Mouse (Mus musculus): ENCODE measurements around the gene Gramd1b. TPM values are rescaled to one million over a fixed set of nuclear protein-coding genes. Genes with fewer than 3 reads are reported as not detected.
"Not testable (repeated sequence)": the region's sequence is repeated elsewhere in the genome, so short reads cannot be mapped to it uniquely, and the experiment has no call there.

The Gramd1b gene
- total RNA-seq, 2 experiments from 2014 or later: 161 to 183 TPM

DNA sequence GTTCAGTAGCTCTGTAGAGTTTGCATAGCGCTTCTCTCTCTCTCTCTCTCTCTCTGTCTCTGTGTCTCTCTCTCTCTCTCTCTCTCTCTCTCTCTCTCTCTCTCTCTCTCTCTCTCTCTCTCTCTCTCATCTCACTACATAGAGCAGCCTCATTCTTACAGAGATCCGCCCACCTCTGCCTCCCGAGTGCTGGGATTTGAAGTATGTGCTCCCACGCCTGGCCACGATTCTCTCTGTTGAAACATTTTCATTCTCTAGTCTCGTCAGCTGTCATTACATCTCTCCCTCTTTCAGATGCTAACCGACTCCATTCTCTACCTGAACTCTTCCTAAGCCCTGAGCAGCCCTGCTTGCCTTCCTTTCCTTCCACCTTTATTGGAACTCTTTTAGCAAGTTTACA, 9.0 kb downstream of the Gramd1b start:
- peak; percentile 47 to 87 for DNase-seq (ENCODE audit: low spot score in 2 of 2)
- intact Hi-C loops (cut with DNase I): no loop called here

DNA sequence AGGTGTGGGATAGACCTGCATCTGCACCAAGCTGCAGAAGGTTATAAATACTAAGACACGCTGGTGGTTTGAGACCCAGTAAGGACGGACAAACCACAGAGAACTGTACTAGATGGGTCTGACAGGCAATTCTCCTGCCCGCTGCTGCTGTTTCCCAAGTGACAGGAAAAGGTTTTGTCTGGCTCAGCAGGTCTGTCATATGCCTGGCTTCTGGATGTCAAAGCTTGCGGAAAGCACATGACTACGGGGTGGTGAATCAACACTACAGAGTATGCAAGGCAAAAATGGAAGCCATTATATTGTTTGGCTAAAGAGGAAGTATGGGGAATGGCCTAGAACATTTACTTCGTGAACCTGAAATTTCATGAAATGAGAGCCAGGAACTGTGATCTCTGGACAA, 10.1 kb downstream of the Gramd1b start:
- no peak for DNase-seq (ENCODE audit: low spot score in 2 of 2)
- intact Hi-C loops (cut with DNase I): no loop called here

DNA sequence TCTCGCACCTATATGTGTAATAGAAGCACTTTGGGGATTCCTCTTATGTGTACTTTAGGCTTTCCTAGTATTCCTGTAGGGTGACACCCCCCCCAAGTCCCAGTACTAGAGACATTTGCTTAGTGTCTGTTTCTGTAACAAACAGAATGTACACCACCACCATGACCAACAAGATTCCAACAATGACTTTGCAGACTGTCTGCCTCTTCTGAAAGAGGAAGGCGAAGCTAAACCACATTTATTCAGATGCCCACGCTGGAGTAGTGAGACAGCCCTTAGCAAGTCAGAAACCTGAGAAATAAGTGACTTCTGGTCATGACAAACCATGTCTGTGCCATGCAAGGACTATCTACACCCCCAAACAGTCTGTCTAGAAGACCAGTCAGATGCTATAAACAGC, 11.9 kb downstream of the Gramd1b start:
- intact Hi-C loops (cut with DNase I): no loop called here
- DNase-seq (ENCODE audit: low spot score in 2 of 2): no peak

DNA sequence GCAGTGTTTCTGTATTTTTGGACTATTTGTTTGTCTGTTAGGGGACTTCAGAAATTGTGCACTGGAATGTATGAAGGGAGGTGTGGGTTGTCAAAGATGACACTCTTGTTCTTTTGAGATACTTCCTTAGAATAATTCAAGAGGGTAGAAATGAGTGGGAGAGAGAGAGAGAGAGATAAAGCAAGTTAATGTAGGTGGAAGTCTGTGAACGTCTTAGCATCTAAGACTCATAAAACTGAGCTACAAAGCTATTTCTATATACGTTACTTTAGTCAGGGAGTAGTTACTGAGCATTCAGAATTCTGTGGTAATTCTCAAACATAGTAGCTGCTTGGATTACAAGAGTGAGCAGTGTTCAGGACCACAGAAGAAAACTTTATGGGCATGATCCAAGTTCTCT, 19.2 kb downstream of the Gramd1b start:
- intact Hi-C loops (cut with DNase I): loop anchor here (1.0 kb wide), 1 partner anchor 43 kb away; no protein-coding TSS in a partner anchor
- peak in 1 of 2 experiments; percentile 54 for DNase-seq (ENCODE audit: low spot score in 2 of 2)

DNA sequence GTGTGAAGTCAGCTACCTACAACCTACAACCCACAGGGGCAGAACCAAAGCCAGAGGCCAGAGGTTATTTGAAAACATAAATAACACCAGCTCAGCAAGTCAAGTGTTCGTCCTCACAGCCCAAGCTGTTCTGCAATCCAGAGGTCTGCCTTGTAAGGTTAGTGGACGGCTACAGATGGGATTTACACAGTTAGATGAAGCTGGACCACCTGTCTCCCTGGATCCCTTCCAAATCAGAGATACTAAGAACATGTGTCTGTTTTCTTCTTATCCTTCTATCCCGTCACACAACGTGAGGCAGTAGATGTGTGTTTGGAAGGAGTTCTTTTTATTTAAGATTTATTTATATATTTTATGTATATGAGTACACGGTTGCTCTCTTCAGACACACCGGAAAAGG, 21.7 kb downstream of the Gramd1b start:
- no peak for DNase-seq (ENCODE audit: low spot score in 2 of 2)
- intact Hi-C loops (cut with DNase I): loop anchor here (5.0 kb wide), 2 partner anchors 57 to 248 kb away; no protein-coding TSS in a partner anchor

DNA sequence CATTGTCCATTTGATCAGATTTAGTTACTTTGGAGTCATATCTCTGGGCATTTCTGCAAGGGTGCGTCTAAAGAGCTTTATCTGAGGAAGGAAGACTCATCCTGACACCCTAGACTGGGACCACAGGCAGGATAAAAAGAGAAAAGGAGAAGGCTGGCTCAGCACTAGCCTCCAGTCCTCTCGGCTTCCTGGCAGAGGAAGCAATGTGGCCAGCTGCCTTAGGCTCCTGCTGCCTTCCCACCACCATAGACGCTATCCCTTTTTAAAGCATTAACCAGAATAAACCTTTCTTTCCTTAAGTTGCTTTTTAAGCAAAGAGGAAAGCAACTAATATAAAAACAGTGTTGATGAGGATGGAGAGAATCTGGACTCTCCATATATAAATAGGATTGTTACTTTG, 24.6 kb downstream of the Gramd1b start:
- DNase-seq (ENCODE audit: low spot score in 2 of 2): peak in 1 of 2 experiments; percentile 85
- intact Hi-C loops (cut with DNase I): loop anchor here (5.0 kb wide), 2 partner anchors 54 to 251 kb away; no protein-coding TSS in a partner anchor

DNA sequence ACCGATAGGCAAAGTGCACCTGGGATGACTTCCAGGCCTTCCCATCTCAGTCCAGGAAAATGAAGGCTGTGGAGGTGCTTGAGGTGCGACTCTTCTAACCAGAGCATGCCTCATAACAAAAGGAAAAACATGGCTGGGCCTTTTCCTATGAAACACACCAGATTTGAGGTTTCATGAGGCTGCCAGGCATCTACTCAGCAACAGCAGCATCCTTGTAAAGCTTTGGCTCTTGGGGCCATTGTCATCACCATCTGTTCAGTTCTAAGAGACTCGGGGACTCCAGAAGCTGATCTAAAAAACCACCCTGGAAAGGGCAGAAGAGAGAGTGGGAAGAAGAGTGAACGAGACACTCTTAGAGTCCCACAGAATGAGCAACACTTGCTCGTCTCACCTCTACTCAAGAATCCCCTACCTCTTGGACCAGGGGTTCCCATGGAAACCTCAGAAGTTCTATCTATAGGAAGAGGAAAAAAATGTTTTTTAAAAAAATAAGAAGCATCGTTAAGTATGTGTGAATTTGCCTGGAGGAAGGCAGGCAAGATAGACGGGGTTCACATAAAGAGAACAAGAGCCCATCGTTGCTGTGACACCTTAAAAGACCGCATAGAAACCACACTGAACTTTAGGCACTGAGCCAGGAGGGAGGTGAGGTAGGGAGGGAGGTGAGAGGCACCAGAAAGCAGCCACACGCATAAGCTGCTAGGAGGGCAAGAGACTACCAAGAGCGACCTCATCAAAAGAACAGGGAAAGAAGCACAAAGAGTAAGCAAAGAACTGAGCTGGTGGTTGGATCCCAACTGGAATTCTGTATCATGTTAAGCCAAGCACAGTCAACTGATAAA, 25.5 kb downstream of the Gramd1b start:
- DNase-seq (ENCODE audit: low spot score in 2 of 2): peak; percentile 41 to 91
- intact Hi-C loops (cut with DNase I): loop anchor here (1.0 to 5.0 kb wide), 3 partner anchors 50 to 252 kb away; no protein-coding TSS in a partner anchor

DNA sequence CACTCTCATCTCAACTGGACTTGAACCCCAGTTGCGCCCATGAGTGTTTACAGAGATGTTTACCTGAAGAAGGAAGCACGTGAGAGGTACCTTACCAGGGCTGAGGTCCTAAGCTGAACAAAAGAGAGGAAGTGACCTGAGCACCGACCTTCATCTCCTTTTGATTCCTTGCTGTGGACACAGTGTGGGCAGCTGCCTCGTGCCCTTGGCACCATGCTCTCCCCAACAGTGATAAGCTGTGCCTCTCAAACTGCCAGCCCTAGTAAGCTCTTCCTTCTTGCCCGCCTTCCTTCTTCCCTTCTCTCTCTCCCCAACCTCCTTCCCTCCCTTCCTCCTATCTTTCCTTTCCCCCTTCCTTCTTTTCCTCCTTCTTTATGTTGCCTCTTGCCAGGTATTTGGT, 26.3 kb downstream of the Gramd1b start:
- no peak for DNase-seq (ENCODE audit: low spot score in 2 of 2)
- intact Hi-C loops (cut with DNase I): loop anchor here (1.0 to 5.0 kb wide), 3 partner anchors 50 to 252 kb away; no protein-coding TSS in a partner anchor

DNA sequence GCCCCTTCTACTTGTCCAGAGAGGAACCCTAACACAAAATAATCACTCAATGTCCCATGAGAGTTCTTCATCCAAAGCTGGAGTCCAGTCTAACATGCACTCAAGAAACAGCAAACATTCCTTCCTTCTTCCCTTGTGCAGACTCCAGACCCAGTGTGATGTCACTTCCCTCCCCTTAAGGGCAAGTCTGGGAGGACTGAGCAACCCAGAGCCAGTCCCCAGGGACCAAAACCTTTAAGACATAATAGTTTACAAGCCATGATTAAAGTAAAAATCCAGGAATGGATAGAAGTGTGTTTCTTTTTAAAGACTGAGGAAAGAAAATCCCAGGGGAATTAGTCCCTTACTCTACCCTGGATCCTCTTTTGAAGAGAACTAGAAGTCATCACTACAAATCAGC, 30.5 kb downstream of the Gramd1b start:
- intact Hi-C loops (cut with DNase I): no loop called here
- no peak for DNase-seq (ENCODE audit: low spot score in 2 of 2)

DNA sequence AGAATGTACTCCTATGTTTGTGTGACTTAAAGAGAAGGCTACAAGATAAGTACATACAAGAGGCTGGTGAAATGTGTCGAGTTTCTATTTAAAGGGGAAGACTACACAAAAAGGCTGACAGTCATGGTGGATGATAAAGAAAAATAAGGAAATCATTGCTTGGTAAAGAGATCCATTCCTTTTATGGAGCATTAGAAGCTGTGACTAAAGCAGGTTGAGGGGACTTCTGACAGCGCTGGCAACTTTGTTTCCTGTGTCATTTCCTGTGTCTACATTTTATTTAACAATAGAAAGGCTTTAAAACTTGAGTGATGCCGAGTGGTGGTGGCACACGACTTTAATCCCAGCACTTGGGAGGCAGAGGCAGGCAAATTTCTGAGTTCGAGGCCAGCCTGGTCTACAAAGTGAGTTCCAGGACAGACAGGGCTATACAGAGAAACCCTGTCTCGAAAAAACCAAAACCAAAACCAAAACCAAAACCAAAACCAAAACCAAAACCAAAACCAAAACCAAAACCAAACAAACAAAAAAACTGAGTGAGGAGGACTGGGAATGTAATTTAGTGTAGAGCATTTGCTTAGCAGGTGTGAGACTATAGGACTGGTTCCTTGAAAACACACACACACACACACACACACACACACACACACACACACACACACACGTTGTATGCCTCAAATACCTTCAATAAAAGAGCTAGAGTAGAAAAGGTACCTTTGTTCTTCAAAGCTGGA, 48.7 kb downstream of the Gramd1b start:
- DNase-seq (ENCODE audit: low spot score in 2 of 2); intact Hi-C loops (cut with DNase I): not testable (repeated sequence)

DNA sequence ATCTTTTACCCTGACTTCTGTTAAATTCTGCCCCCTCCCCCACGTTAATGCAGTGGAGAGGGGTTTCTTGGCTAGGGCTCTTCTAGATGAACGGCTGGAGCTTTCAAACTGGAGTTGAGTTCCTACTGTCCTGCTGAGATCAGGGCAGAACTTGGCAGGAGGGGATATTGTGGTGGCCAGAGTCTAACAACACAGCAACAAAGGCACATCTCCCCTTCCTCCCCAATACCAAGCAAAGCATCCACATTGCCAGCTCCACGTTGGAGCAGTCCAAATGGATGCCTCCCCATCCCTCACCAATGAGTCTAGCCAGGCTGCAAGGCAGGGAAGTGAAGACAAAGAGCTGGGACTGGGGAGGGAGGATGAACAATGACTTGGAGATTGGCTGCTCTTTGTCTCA, 49.9 kb downstream of the Gramd1b start:
- intact Hi-C loops (cut with DNase I): no loop called here
- no peak for DNase-seq (ENCODE audit: low spot score in 2 of 2)

DNA sequence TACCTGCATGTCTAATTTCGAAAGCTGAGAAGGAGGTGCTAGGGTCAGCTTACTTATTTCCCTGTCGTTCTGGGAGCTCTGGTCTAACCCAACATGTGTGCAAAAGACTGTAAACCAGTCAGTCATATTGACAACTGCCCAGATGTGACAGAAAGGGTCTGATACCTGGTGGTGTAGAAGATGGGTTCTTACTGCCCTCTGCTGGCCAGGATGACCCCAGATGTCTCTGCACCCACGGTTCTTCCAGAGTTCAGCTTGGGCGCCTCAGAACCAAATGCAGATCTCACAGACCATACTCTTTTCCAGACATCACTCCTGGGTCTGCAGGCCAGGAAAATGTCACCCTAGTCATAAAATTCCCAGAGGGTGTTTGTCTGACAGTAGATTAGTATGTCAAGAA, 51.9 kb downstream of the Gramd1b start:
- DNase-seq (ENCODE audit: low spot score in 2 of 2): peak in 1 of 2 experiments; percentile 23
- intact Hi-C loops (cut with DNase I): no loop called here

DNA sequence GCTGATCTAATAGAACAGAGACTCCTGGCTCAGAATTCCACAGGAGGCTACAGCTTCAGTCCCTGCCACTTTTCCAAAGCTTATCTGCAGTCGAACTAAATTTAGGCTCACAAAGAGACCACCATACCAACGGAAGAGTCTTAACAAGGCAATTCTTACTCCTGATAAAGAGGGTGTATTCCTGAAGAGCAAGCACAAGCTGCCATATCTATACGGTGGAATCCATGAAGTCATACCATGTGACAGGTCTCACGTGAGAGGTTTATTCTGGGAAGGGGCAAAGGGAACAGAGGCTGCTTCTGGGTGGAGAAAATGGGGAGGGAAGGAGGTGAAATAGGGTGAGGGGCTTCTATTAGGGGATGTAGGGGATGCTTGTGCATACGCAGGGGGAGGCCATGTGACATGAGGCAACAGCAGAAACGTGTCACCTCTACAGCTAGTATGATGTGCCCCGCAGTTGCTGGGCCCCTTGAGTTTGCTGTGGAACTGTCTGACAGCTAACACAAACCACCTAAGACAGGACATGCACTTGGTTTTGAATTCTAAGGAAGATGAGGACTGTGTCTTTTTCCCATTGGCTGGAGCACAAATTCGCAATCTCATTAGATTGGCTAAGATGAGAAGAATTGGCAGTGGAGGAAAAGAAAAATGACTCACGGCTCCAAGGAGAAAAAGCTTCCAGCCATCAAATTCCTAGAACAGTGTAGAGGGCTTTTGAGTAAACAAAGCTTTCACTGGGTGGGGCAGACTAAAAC, 52.9 kb downstream of the Gramd1b start:
- intact Hi-C loops (cut with DNase I): no loop called here
- DNase-seq (ENCODE audit: low spot score in 2 of 2): no peak

DNA sequence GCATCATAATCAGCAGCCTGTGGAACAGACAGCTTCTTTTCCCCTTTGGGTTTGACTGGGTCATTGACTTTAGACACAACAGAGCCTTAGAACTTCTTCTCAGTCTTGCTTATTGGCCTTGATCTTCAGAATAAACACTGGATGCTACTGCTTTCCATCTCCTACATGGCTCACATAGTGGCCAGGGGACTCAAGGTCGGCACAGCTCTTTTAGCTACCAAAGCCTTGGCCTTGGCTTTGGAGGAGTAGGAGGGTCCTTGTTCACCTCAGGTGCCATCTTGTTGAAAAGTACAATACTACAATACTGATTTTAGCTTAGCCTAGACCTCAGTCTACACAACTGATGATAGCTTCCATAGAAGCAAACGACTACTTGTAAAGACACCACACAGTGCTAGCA, 53.6 kb downstream of the Gramd1b start:
- DNase-seq (ENCODE audit: low spot score in 2 of 2): no peak
- intact Hi-C loops (cut with DNase I): no loop called here

DNA sequence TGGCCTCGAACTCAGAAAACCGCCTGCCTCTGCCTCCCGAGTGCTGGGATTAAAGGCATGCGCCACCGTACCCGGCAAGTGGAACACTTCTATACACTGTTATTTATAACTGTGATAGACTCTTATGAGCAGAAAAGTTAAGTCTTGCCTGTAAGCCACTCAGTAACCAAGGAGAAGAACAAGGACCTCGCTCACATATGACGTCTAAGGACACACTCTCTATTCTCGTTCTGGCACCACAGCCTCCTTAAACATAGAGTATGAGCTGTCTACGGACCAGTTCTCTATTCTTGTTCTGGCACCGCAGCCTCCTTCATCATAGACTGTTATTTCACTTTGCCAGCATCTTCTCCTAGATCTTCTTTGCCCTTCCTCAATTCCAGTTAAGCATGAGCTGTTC, 55.1 kb downstream of the Gramd1b start:
- DNase-seq (ENCODE audit: low spot score in 2 of 2): peak in 1 of 2 experiments; percentile 37
- intact Hi-C loops (cut with DNase I): no loop called here

DNA sequence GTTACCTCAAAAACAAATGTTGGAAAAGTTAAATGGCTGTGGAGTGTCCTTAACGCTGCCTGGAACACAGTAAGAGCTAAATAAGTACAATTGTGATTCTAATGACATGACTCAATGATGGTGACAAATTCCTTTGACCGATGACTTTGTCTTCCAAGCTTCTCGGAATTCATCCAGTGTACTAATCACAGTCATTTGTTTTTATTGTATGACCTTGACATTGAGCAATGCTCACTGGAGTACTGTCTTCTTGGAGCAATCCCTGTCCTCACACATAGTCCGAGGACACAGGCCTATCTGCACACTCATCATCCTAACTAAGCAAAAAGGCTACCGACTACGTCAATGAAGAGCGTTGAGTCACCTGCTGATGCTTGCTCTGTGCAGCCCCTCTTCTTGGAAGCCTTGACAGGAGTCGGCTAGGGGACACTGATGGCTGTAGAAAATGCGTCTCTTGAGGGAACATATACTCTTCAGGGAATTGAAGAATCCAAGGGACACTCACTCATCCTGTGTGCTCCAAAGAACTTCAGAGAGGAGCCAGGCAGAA, 58.1 kb downstream of the Gramd1b start:
- no peak for DNase-seq (ENCODE audit: low spot score in 2 of 2)
- intact Hi-C loops (cut with DNase I): no loop called here

DNA sequence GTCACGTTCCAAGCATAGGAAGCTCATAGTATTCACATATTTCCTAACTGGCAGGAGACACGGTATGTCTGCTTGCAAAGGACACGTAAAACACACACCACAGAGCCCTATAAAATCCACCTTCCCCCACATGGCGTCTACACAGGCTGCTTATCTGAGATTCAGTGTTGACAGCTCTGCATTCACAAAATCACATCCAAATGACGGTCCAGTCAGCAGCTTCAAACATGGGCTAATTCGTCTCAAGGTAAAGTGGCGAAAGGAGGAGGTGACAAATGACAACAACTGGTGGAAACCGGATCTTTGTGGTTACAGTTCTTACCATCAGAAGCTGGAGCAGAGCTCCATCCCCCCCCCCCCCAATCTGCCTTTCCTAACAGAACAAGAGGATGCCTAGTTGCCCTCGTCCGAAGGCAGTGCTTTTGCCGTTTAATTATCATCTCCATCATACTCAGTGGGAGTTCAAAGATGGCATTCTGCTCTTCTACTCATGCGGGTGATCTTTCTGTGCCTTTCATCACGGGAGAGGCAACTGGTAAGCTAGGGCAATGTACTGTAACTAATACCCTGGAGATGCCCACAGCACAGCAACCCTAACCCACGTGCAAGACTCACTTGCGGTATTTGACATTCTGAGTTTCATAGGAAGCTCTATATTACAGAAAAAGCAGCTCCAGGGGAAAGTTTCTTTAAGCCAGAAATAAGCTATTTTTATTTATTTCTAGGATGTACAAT, 61.6 kb downstream of the Gramd1b start:
- intact Hi-C loops (cut with DNase I): no loop called here
- no peak for DNase-seq (ENCODE audit: low spot score in 2 of 2)

DNA sequence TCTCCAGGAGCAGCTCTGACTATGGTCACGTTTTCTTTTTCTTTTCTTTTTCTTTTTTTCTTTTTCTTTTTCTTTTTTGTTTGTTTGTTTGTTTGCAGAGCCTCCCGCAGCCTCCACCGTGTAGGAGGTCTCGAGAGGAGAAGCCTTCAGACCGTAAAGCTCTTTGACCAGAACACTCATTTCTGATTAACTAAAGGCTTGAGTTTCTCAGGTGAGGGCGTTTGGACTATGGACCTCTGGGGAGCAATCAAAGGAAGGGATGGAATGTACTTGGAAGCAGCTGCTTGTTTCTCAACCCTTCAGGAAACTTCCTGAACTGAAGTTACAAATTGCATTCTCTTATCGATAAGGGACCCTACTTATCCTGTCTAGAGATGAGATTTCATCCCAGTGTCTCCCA, 64.4 kb downstream of the Gramd1b start:
- DNase-seq (ENCODE audit: low spot score in 2 of 2): no peak
- intact Hi-C loops (cut with DNase I): no loop called here

DNA sequence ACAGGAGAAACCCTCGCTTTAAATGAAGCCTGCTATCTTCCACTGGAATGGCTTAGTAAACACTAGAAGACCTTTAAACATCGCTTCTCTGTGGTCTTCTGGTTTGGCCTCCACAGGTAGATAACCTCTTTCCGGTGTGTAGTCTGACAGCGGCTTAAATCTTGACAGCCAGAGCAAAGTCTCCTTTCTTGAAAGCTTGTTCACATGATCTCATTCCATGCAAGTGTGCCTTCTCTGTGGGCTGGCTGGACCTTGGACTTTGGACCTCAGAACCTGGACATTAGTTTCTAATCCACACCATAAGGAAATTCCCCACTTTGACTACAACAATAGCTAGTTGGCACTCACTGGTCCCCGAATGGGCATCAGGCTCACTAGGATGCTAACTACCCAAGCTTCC, 65.6 kb downstream of the Gramd1b start:
- intact Hi-C loops (cut with DNase I): no loop called here
- DNase-seq (ENCODE audit: low spot score in 2 of 2): no peak

All from left cerebral cortex, postnatal 25 days (tissue).